Mouse (Mus musculus): ENCODE measurements around the gene Spire2. TPM values are rescaled to one million over a fixed set of nuclear protein-coding genes. Genes with fewer than 3 reads are reported as not detected.
"Not testable (repeated sequence)": the region's sequence is repeated elsewhere in the genome, so short reads cannot be mapped to it uniquely, and the experiment has no call there.

Gene Spire2
- polyA plus RNA-seq, 1 experiment: not detected

- Histone ChIP-seq H3K4me1 (ENCODE audit: control insufficient read depth, insufficient read depth, low read length) (peaks cover 20% of the 10 kb centered on the region), H3K4me3 (ENCODE audit: insufficient read depth, low read depth, low read length) (no peak overlapping the region)
- WGBS: 93% methylated on average over 13 of the region's 13 CpGs
Observed at GRCm38 (mm10) chr8:123407612-123408011, 75.1 kb downstream of the Spire2 start.

DNA sequence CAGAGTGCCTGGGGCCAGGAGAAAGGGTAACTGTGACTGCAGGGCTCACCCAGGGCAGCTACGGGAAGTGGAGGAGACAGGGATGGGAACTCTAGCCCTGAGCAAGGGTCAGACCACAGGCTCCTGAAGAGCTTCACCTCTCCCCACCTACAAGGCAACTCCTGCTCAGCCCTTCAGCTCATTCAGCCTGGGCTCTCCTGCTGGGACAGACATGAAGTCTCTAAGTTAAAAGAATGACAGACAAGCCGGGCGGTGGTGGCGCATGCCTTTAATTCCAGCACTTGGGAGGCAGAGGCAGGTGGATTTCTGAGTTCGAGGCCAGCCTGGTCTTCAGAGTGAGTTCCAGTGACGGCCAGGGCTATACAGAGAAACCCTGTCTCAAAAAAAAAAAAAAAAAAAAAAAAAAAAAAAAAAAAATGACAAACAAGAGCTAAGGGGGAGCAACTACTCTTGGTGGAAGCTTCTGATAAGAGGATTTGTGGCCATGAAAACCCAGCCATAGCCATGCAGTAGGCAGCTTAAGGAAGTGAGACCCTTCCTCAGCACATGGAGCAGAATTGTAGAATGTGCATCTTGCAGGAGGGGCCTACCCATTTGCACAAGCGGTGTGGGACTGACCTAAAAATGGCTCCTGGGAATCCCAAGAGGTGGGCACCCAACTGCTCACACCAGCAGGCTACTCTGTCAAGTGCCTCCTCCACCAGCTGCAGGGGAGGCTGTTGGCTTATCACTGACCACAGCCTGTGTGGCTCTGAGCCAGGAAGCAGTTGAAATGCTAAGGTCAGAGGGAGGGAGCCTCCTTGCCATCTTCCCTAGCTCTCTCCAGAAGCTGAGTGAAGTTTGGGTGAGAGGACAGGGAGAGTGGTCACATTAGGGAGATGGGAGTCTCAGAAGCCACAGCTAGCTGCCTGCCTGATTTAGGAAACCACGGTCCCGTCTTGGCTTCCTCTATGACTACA lies 76.4 kb downstream of the Spire2 start:
- Histone ChIP-seq H3K4me3 (ENCODE audit: insufficient read depth, low read depth, low read length) (no peak overlapping the region), H3K4me1 (ENCODE audit: control insufficient read depth, insufficient read depth, low read length) (peaks cover 24% of the 10 kb centered on the region), H3K27ac (ENCODE audit: insufficient read depth, low read depth, low read length) (no peak overlapping the region)
- WGBS: 75% methylated on average over 9 of the region's 9 CpGs
- TF ChIP-seq CTCF (IDR thresholded peaks at IDR 0.05; ENCODE audit: insufficient read depth, low read depth, low read length) (no peak), POLR2A (IDR thresholded peaks at IDR 0.05; ENCODE audit: insufficient read depth, low read depth, low read length) (no peak)

More at GRCm38 (mm10) chr8:123407612-123408011, 75.1 kb downstream of the Spire2 start:
- TF ChIP-seq POLR2A (IDR thresholded peaks at IDR 0.05; ENCODE audit: insufficient read depth, low read depth, low read length) (no peak), CTCF (IDR thresholded peaks at IDR 0.05; ENCODE audit: insufficient read depth, low read depth, low read length) (no peak)
- H3K27ac ChIP-seq (ENCODE audit: insufficient read depth, low read depth, low read length): no peak overlapping the region

DNA sequence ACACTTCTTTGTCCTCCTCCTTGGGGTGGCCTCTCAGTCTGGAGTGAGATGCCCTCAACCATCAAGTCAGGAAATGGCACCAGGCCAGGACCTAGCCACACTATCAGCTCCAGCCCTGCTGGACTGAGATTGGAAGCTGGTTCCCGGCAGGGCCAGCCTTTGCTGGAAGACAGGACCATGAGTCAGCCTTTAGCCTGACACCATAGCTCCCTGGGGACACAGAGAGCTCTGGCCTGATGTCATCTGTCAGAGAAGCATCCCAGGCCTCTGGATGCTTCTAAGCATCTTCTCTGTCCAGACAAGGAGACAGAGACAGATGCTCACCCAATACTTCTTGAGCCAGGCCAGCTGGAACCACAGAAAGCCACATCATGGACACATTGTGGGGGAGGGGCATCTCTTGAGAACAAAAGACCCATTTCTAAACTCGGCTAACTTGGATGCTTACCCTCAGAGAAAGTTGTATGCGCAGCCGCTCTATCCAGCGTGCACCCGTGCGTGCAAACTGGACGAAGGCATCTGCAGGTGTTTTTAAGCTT lies 77.6 kb downstream of the Spire2 start:
- Histone ChIP-seq H3K4me1 (ENCODE audit: control insufficient read depth, insufficient read depth, low read length) (peaks cover 28% of the 10 kb centered on the region), H3K27ac (ENCODE audit: insufficient read depth, low read depth, low read length) (no peak overlapping the region), H3K4me3 (ENCODE audit: insufficient read depth, low read depth, low read length) (no peak overlapping the region)
- TF ChIP-seq POLR2A (IDR thresholded peaks at IDR 0.05; ENCODE audit: insufficient read depth, low read depth, low read length): no peak
- no peak for TF ChIP-seq CTCF (IDR thresholded peaks at IDR 0.05; ENCODE audit: insufficient read depth, low read depth, low read length)
- WGBS: 44% methylated on average over 8 of the region's 8 CpGs

GRCm38 (mm10) chr8:123410788-123411187 lies 78.3 kb downstream of the Spire2 start:
- no peak for TF ChIP-seq POLR2A (IDR thresholded peaks at IDR 0.05; ENCODE audit: insufficient read depth, low read depth, low read length)
- no peak for TF ChIP-seq CTCF (IDR thresholded peaks at IDR 0.05; ENCODE audit: insufficient read depth, low read depth, low read length)
- Histone ChIP-seq H3K4me3 (ENCODE audit: insufficient read depth, low read depth, low read length) (peak overlapping the region; percentile 79), H3K27ac (ENCODE audit: insufficient read depth, low read depth, low read length) (peak overlapping the region; percentile 32; the same call in 1 of the 2 replicates), H3K4me1 (ENCODE audit: control insufficient read depth, insufficient read depth, low read length) (peaks cover 28% of the 10 kb centered on the region)
- 3% methylated on average over 11 of the region's 11 CpGs for WGBS

- Histone ChIP-seq H3K27ac (ENCODE audit: insufficient read depth, low read depth, low read length) (peak within 1 kb of the TSS; percentile 96), H3K4me1 (ENCODE audit: control insufficient read depth, insufficient read depth, low read length) (peaks cover 28% of the 10 kb centered on the region), H3K4me3 (ENCODE audit: insufficient read depth, low read depth, low read length) (peak within 1 kb of the TSS; percentile 79)
- TF ChIP-seq CTCF (IDR thresholded peaks at IDR 0.05; ENCODE audit: insufficient read depth, low read depth, low read length) (no peak), POLR2A (IDR thresholded peaks at IDR 0.05; ENCODE audit: insufficient read depth, low read depth, low read length) (peak; percentile 96)
- under 1% methylated on average over 29 of the region's 29 CpGs for WGBS
Observed at GRCm38 (mm10) chr8:123411246-123411645, 78.7 kb downstream of the Spire2 start, which contains the start of gene Tubb3. TSS of gene Tubb3 (plus strand) at chr8:123411424.

DNA sequence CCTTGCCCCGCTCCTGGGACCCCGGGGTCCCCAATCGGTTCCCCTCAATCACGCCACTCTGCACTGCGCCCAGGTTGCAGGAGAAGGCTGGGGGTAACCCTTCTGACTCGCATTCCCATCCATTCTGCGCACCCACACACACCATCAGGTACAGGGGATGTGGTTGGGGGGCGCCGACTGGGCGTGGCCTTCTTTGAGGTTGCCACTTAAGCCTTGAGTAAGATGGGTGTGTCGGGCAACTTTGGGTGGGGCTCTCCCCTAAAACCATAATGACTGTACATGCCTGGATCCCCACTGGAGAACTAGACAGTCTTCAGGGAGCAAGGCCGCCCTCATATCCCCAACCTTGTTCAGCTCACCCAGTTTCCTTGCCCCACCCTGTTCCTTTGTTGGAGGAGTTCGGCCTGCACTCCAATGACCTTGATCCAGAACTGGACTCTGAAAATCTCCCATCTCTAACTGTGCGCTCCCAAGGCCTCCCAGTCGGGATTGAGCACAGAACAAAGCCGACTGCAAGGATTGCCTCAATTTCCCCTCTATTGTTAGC lies 79.3 kb downstream of the Spire2 start:
- peak overlapping the region; percentile 79 for H3K4me3 ChIP-seq (ENCODE audit: insufficient read depth, low read depth, low read length)
- peaks cover 30% of the 10 kb centered on the region for H3K4me1 ChIP-seq (ENCODE audit: control insufficient read depth, insufficient read depth, low read length)
- TF ChIP-seq POLR2A (IDR thresholded peaks at IDR 0.05; ENCODE audit: insufficient read depth, low read depth, low read length): no peak
- TF ChIP-seq CTCF (IDR thresholded peaks at IDR 0.05; ENCODE audit: insufficient read depth, low read depth, low read length): no peak
- WGBS: 1% methylated on average over 16 of the region's 16 CpGs
- H3K27ac ChIP-seq (ENCODE audit: insufficient read depth, low read depth, low read length): peak overlapping the region; percentile 96

- H3K4me1 ChIP-seq (ENCODE audit: control insufficient read depth, insufficient read depth, low read length): peaks cover 30% of the 10 kb centered on the region
- H3K27ac ChIP-seq (ENCODE audit: insufficient read depth, low read depth, low read length): peak overlapping the region; percentile 96
- H3K4me3 ChIP-seq (ENCODE audit: insufficient read depth, low read depth, low read length): peak overlapping the region; percentile 79
- no peak; the same call in 1 of the 2 replicates for TF ChIP-seq POLR2A (IDR thresholded peaks at IDR 0.05; ENCODE audit: insufficient read depth, low read depth, low read length)
- WGBS: 3% methylated on average over 12 of the region's 12 CpGs
Observed at GRCm38 (mm10) chr8:123412560-123413170, 80.2 kb downstream of the Spire2 start.

DNA sequence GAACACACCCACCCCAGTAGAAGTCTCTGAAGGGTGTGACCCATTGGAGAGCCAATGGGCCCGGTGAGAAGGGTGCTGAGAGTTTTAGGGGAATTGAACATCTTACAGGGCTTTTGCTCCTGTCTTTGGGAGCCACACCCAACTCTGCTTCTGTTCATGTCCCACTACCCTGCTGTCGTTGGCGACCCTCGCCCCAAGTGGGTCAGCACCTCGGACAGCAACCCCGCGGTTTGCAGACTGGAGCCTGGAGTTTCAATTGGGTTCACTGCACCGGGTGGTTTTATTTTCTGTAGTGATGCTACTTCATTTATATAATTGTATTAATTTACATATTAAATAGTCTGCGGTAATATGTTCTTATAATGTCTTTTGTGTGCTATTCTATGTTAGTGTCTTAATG lies 81.7 kb downstream of the Spire2 start:
- peak overlapping the region; percentile 79 for H3K4me3 ChIP-seq (ENCODE audit: insufficient read depth, low read depth, low read length)
- 5% methylated on average over 9 of the region's 9 CpGs for whole genome bisulfite sequencing
- H3K27ac ChIP-seq (ENCODE audit: insufficient read depth, low read depth, low read length): no peak overlapping the region
- peaks cover 31% of the 10 kb centered on the region for H3K4me1 ChIP-seq (ENCODE audit: control insufficient read depth, insufficient read depth, low read length)
- TF ChIP-seq CTCF (IDR thresholded peaks at IDR 0.05; ENCODE audit: insufficient read depth, low read depth, low read length) (no peak), POLR2A (IDR thresholded peaks at IDR 0.05; ENCODE audit: insufficient read depth, low read depth, low read length) (no peak)

DNA sequence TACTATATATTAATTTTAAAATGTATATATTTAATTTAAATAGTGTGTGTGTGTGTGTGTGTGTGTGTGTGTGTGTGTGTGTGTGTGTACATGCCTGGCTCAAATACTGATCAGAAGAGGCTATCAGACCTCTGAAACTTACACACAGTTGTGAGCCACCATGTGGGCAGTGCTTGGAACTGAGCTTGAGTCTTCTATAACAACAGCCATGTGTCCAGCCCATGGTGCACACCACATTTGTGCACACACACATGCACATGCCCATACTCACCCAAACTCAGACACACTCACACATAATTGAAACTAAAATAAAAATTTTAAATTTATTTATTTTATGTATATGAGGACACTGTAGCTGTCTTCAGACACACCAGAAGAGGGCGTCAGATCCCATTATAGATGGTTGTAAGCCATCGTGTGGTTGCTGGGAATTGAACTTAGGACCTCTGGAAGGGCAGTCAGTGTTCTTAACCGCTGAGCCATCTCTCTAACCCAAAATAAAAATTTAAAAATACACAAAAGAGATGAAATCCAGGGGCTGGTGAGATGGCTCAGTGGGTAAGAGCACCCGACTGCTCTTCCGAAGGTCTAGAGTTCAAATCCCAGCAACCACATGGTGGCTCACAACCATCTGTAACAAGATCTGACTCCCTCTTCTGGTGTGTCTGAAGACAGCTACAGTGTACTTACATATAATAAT lies 82.6 kb downstream of the Spire2 start:
- not testable (repeated sequence) for H3K27ac ChIP-seq (ENCODE audit: insufficient read depth, low read depth, low read length); H3K4me3 ChIP-seq (ENCODE audit: insufficient read depth, low read depth, low read length)
- 71% methylated on average over 5 of the region's 5 CpGs for WGBS
- peaks cover 27% of the 10 kb centered on the region for H3K4me1 ChIP-seq (ENCODE audit: control insufficient read depth, insufficient read depth, low read length)

Measured in olfactory bulb, adult 2 months (tissue).